Mouse (Mus musculus) kidney, postnatal 0 days (tissue): ENCODE measurements around the gene Epas1. TPM values are rescaled to one million over a fixed set of nuclear protein-coding genes. Genes with fewer than 3 reads are reported as not detected.

Experiments used
- ATAC-seq: fragments of 200-750 bp; cut with Nextera tagmentation; replicated peaks from 2 replicates; pipeline ENCODE4 v1.8.0; 2017; ENCODE audit warnings: low read depth, moderate number of reproducible peaks, moderate TSS enrichment, moderate library complexity; ENCODE audit not compliant: low FRiP score
- DNase-seq: peaks from one replicate; pipeline ENCODE4 v3.0.0-alpha.2; 2016; ENCODE audit warnings: low spot score
- H3K27ac ChIP-seq: fragments of 300-500 bp; sonication (generic); 2 replicates; pipeline ENCODE4 v1.5.1; 2014; ENCODE audit warnings: mild to moderate bottlenecking
- H3K27me3 ChIP-seq: fragments of 300-500 bp; sonication (generic); 2 replicates; pipeline ENCODE4 v1.6.1; 2014; ENCODE audit warnings: low read length, mixed read lengths; ENCODE audit not compliant: insufficient read depth
- H3K36me3 ChIP-seq: fragments of 300-500 bp; sonication (generic); 2 replicates; pipeline ENCODE4 v1.6.1; 2014; ENCODE audit warnings: low read length, mixed read lengths; ENCODE audit not compliant: insufficient read depth
- H3K4me1 ChIP-seq: fragments of 300-500 bp; sonication (generic); replicated peaks from 2 replicates; pipeline ENCODE4 v1.6.1; 2014; ENCODE audit warnings: antibody characterized with exemption, low read length, mixed read lengths; ENCODE audit not compliant: insufficient read depth
- H3K4me2 ChIP-seq: fragments of 300-500 bp; sonication (generic); 2 replicates; pipeline ENCODE4 v1.6.1; 2014; ENCODE audit warnings: mild to moderate bottlenecking, low read length, moderate library complexity, mixed read lengths
- H3K4me3 ChIP-seq: fragments of 300-500 bp; sonication (generic); replicated peaks from 2 replicates; pipeline ENCODE4 v1.5.1; 2014; ENCODE audit warnings: low read depth, low read length
- H3K9ac ChIP-seq: fragments of 300-500 bp; sonication (generic); 2 replicates; pipeline ENCODE4 v1.6.1; 2014; ENCODE audit warnings: low read depth, low read length
- H3K9me3 ChIP-seq: fragments of 300-500 bp; sonication (generic); replicated peaks from 2 replicates; pipeline ENCODE4 v1.6.1; 2016; ENCODE audit warnings: low read length, inconsistent platforms, mixed read lengths
- CTCF ChIP-seq: IDR thresholded peaks from 2 replicates; pipeline ENCODE4 v1.5.1; 2016; ENCODE audit warnings: antibody characterized with exemption, low read depth, mild to moderate bottlenecking, moderate library complexity
- WGBS: fragments of 180-500 bp; shearing (Covaris S2); extraction: QIAGEN DNeasy Blood & Tissue Kit; methylation state at CpG from one replicate; pipeline ENCODE4 v1.1.7; 2014; 5-methylcytosine and 5-hydroxymethylcytosine counted together
- polyA plus RNA-seq: library from polyadenylated mRNA; unstranded; fragments of >200 nt; fragmentation: Nextera tagmentation; extraction: Ambion mirVana; gene quantifications from 2 replicates; pipeline ENCODE4 v1.2.1, GENCODE M21; 2015

The Epas1 gene
- polyA plus RNA-seq, 1 experiment from 2014 or later = 14.3 TPM

- H3K9me3 ChIP-seq = no peaks in the 10 kb centered on the region
- ATAC-seq (no peak), DNase-seq (no peak)
- no peak overlapping the region for H3K4me2 ChIP-seq
- H3K27me3 ChIP-seq = no peaks in the 10 kb centered on the region
- no peak overlapping the region for H3K4me3 ChIP-seq
- TF ChIP-seq CTCF = no peak
- no peaks in the 10 kb centered on the region for H3K36me3 ChIP-seq
- WGBS = 92% methylated on average over 9 of the region's 9 CpGs
- no peaks in the 10 kb centered on the region for H3K4me1 ChIP-seq
- H3K9ac ChIP-seq = no peak overlapping the region
- no peak overlapping the region for H3K27ac ChIP-seq
Observed at GRCm38 (mm10) chr17:86876940-86877339, 123.4 kb downstream of the Epas1 start.

- Histone ChIP-seq H3K4me2 (no peak overlapping the region), H3K4me3 (no peak overlapping the region), H3K9me3 (no peaks in the 10 kb centered on the region), H3K4me1 (no peaks in the 10 kb centered on the region), H3K27ac (no peak overlapping the region), H3K36me3 (no peaks in the 10 kb centered on the region), H3K27me3 (no peaks in the 10 kb centered on the region), H3K9ac (no peak overlapping the region)
- WGBS = 82% methylated on average over 2 of the region's 2 CpGs
- no peak for ATAC-seq
- DNase-seq = no peak
- TF ChIP-seq CTCF = no peak
Observed at GRCm38 (mm10) chr17:86877747-86878146, 124.2 kb downstream of the Epas1 start.

- ATAC-seq = no peak
- H3K9me3 ChIP-seq = no peaks in the 10 kb centered on the region
- H3K4me3 ChIP-seq = no peak overlapping the region
- no peaks in the 10 kb centered on the region for H3K27me3 ChIP-seq
- no peak overlapping the region for H3K9ac ChIP-seq
- H3K27ac ChIP-seq = no peak overlapping the region
- DNase-seq = no peak
- no peaks in the 10 kb centered on the region for H3K4me1 ChIP-seq
- TF ChIP-seq CTCF = no peak
- 80% methylated on average over 10 of the region's 10 CpGs for WGBS
- no peak overlapping the region for H3K4me2 ChIP-seq
- no peaks in the 10 kb centered on the region for H3K36me3 ChIP-seq
Observed at GRCm38 (mm10) chr17:86880056-86880455, 126.6 kb downstream of the Epas1 start.

- H3K4me2 ChIP-seq = no peak overlapping the region
- no peaks in the 10 kb centered on the region for H3K36me3 ChIP-seq
- no peak overlapping the region for H3K27ac ChIP-seq
- WGBS = 84% methylated on average over 4 of the region's 4 CpGs
- no peaks in the 10 kb centered on the region for H3K4me1 ChIP-seq
- no peaks in the 10 kb centered on the region for H3K9me3 ChIP-seq
- no peak for ATAC-seq
- no peak overlapping the region for H3K9ac ChIP-seq
- no peak overlapping the region for H3K4me3 ChIP-seq
- no peak for DNase-seq
- TF ChIP-seq CTCF = no peak
- H3K27me3 ChIP-seq = no peaks in the 10 kb centered on the region
Observed at GRCm38 (mm10) chr17:86880461-86881044, 127.1 kb downstream of the Epas1 start.

Other genes with a start within 250 kb of the Epas1 start
- 0.09 and 0.18 TPM in 2 replicates for gene Gm10309, start 248.5 kb upstream of the Epas1 start, polyA plus RNA-seq
- not detected in 2 replicates for gene Tmem247, start 163.6 kb downstream of the Epas1 start, polyA plus RNA-seq
- gene Atp6v1e2, start 194.2 kb downstream of the Epas1 start, polyA plus RNA-seq = 0.14 TPM in 1 of 2 replicates, not detected in the other
- gene Rhoq, start 209.4 kb downstream of the Epas1 start, polyA plus RNA-seq = 12.7 and 13.0 TPM in 2 replicates